Mouse (Mus musculus): ENCODE data around the gene Tmem198.

GRCm38 (mm10) chr1:75504256-75505045, 25.1 kb downstream of the Tmem198 start:
- no peak for TF ChIP-seq CTCF (IDR thresholded peaks at IDR 0.05; ENCODE audit: extremely low read depth, insufficient read length, insufficient replicate concordance, low read depth, low read length)
- TF ChIP-seq POLR2A (IDR thresholded peaks at IDR 0.05; ENCODE audit: low read depth, low read length): no peak
